Mouse (Mus musculus) liver, embryonic 13.5 days (tissue): ENCODE data around the gene Gnpnat1. TPM values are rescaled to one million over a fixed set of nuclear protein-coding genes. Genes with fewer than 3 reads are reported as not detected.

Experiments used
- ATAC-seq: fragments of 200-750 bp; cut with Nextera tagmentation; 2 replicates; pipeline ENCODE4 v1.8.0; 2017; ENCODE audit warnings: low read depth, mild to moderate bottlenecking, moderate number of reproducible peaks, moderate library complexity
- DNase-seq: peaks from one replicate; pipeline ENCODE4 v3.0.0; 2022
- H3K27ac ChIP-seq: fragments of 300-500 bp; sonication (generic); 2 replicates; pipeline ENCODE4 v1.5.1; 2015; ENCODE audit warnings: moderate library complexity, mild to moderate bottlenecking, inconsistent platforms
- H3K27me3 ChIP-seq: fragments of 300-500 bp; sonication (generic); 2 replicates; pipeline ENCODE4 v1.6.1; 2015; ENCODE audit warnings: mild to moderate bottlenecking, inconsistent platforms
- H3K36me3 ChIP-seq: fragments of 300-500 bp; sonication (generic); 2 replicates; pipeline ENCODE4 v1.6.1; 2015; ENCODE audit warnings: mild to moderate bottlenecking, inconsistent platforms
- H3K4me1 ChIP-seq: fragments of 300-500 bp; sonication (generic); replicated peaks from 2 replicates; pipeline ENCODE4 v1.6.1; 2015; ENCODE audit warnings: inconsistent platforms
- H3K4me2 ChIP-seq: fragments of 300-500 bp; sonication (generic); 2 replicates; pipeline ENCODE4 v1.6.1; 2015; ENCODE audit warnings: inconsistent platforms, mild to moderate bottlenecking, moderate library complexity
- H3K4me3 ChIP-seq: fragments of 300-500 bp; sonication (generic); replicated peaks from 2 replicates; pipeline ENCODE4 v1.5.1; 2015; ENCODE audit warnings: mild to moderate bottlenecking, inconsistent platforms
- H3K9ac ChIP-seq: fragments of 300-500 bp; sonication (generic); 2 replicates; pipeline ENCODE4 v1.6.1; 2015; ENCODE audit warnings: mild to moderate bottlenecking, inconsistent platforms
- H3K9me3 ChIP-seq: fragments of 300-500 bp; sonication (generic); replicated peaks from 2 replicates; pipeline ENCODE4 v1.6.1; 2016; ENCODE audit warnings: inconsistent platforms
- WGBS: fragments of 180-500 bp; shearing (Covaris S2); methylation state at CpG from one replicate; pipeline ENCODE4 v1.1.7; 2015; ENCODE audit not compliant: insufficient replicate concordance; 5-methylcytosine and 5-hydroxymethylcytosine counted together
- polyA plus RNA-seq: library from polyadenylated mRNA; unstranded; fragments of >200 nt; fragmentation: Nextera tagmentation; extraction: Ambion mirVana; gene quantifications from 2 replicates; pipeline ENCODE4 v1.2.1, GENCODE M21; 2015

Gene Gnpnat1
- polyA plus RNA-seq, 1 experiment from 2014 or later = 31.9 TPM

DNA sequence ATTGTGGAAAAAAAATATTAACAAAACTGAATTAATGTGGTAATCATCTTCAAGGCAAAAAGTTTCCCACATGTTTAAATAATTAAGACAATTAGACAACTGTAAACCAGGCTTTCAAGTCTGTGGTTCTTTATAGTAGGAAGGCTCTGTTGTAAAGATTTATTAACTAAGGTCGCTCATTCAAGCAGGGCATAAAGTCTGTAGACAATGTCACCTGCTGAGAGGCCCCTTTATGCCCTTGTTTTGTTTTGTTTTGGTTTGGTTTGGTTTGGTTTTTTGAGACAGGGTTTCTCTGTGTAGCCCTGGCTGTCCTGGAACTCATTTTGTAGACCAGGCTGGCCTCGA, 34.2 kb upstream of the Gnpnat1 start:
- Histone ChIP-seq H3K4me3 (no peak overlapping the region), H3K36me3 (no peaks in the 10 kb centered on the region), H3K9me3 (no peaks in the 10 kb centered on the region), H3K4me2 (no peak overlapping the region), H3K4me1 (peaks cover 11% of the 10 kb centered on the region), H3K27ac (no peak overlapping the region), H3K9ac (no peak overlapping the region), H3K27me3 (no peaks in the 10 kb centered on the region)
- ATAC-seq (no peak), DNase-seq (no peak)
- 74% methylated on average over 2 of the region's 2 CpGs for WGBS

DNA sequence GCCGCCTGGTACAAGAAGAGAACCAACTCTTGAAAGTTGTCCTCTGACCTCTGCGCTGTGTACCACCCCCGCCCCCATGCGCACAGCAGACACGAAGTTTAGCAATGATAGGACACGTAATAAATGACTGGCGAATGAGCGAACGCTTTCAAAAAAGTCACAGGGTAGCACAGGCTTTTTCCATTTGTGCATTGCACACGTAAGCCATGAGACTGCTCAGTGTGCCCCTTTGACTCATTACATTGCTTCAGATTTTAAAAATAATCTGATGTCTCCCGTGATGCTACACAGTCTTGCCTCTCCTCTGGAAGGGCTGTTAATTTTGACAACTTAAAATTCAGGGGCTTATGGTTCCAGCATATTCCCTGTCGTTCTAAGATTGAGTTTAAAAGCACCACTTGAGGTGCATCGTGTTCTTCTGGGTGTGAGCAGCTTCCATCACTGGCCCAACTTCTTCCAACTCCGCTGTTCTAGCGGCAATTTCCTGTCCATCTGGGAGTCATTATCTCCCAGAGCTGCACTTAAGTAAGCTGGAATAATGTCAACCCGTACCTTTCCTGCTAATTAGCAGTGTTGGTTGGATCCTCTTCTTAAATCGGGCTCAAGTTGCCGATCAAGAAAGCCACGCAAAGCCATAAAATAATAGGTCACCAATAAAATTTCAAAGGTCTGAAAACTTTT, 33.7 kb upstream of the Gnpnat1 start:
- ATAC-seq (no peak), DNase-seq (no peak)
- WGBS = 68% methylated on average over 19 of the region's 19 CpGs
- no peaks in the 10 kb centered on the region for H3K9me3 ChIP-seq
- H3K4me2 ChIP-seq = no peak overlapping the region
- H3K4me1 ChIP-seq = peaks cover 9% of the 10 kb centered on the region
- H3K9ac ChIP-seq = no peak overlapping the region
- no peaks in the 10 kb centered on the region for H3K36me3 ChIP-seq
- H3K27ac ChIP-seq = no peak overlapping the region
- H3K4me3 ChIP-seq = no peak overlapping the region
- no peaks in the 10 kb centered on the region for H3K27me3 ChIP-seq

- ATAC-seq = no peak
- H3K4me2 ChIP-seq = no peak overlapping the region
- WGBS = 47% methylated on average over 6 of the region's 6 CpGs
These were observed 29.5 kb upstream of the Gnpnat1 start for GRCm38 (mm10) chr14:45434220-45434619.

GRCm38 (mm10) chr14:45432003-45432402, 27.3 kb upstream of the Gnpnat1 start:
- H3K27me3 ChIP-seq = no peaks in the 10 kb centered on the region
- no peaks in the 10 kb centered on the region for H3K36me3 ChIP-seq
- H3K9me3 ChIP-seq = 0 out of 2 replicates have a peak, but pooled peaks cover 11% of the 10 kb centered on the region
- H3K9ac ChIP-seq = no peak overlapping the region
- no peak overlapping the region for H3K27ac ChIP-seq
- H3K4me3 ChIP-seq = no peak overlapping the region
- DNase-seq (no peak), ATAC-seq (no peak)
- H3K4me2 ChIP-seq = no peak overlapping the region
- 63% methylated on average over 4 of the region's 4 CpGs for WGBS
- H3K4me1 ChIP-seq = no peaks in the 10 kb centered on the region

More at GRCm38 (mm10) chr14:45434220-45434619, 29.5 kb upstream of the Gnpnat1 start:
- Histone ChIP-seq H3K4me1 (no peaks in the 10 kb centered on the region), H3K36me3 (no peaks in the 10 kb centered on the region), H3K4me3 (no peak overlapping the region), H3K27me3 (no peaks in the 10 kb centered on the region), H3K9me3 (0 out of 2 replicates have a peak, but pooled peaks cover 11% of the 10 kb centered on the region), H3K27ac (no peak overlapping the region), H3K9ac (no peak overlapping the region)
- no peak for DNase-seq

- ATAC-seq (no peak), DNase-seq (no peak)
- no peak overlapping the region for H3K4me3 ChIP-seq
- H3K9ac ChIP-seq = no peak overlapping the region
- H3K27ac ChIP-seq = no peak overlapping the region
- H3K4me1 ChIP-seq = no peaks in the 10 kb centered on the region
- H3K36me3 ChIP-seq = no peaks in the 10 kb centered on the region
- no peak overlapping the region for H3K4me2 ChIP-seq
- 0 out of 2 replicates have a peak, but pooled peaks cover 11% of the 10 kb centered on the region for H3K9me3 ChIP-seq
- WGBS = 77% methylated on average over 13 of the region's 13 CpGs
- no peaks in the 10 kb centered on the region for H3K27me3 ChIP-seq
These were observed 25.5 kb upstream of the Gnpnat1 start for GRCm38 (mm10) chr14:45430066-45430842.

GRCm38 (mm10) chr14:45423220-45423619, 18.5 kb upstream of the Gnpnat1 start:
- DNase-seq (no peak), ATAC-seq (no peak)
- 7% methylated on average over 5 of the region's 5 CpGs for WGBS
- Histone ChIP-seq H3K4me2 (no peak overlapping the region), H3K27ac (no peak overlapping the region), H3K9me3 (no peaks in the 10 kb centered on the region), H3K27me3 (no peaks in the 10 kb centered on the region), H3K9ac (no peak overlapping the region), H3K36me3 (no peaks in the 10 kb centered on the region), H3K4me1 (no peaks in the 10 kb centered on the region), H3K4me3 (no peak overlapping the region)

- ATAC-seq (no peak), DNase-seq (no peak)
- Histone ChIP-seq H3K9me3 (no peaks in the 10 kb centered on the region), H3K4me1 (no peaks in the 10 kb centered on the region), H3K36me3 (no peaks in the 10 kb centered on the region), H3K4me3 (no peak overlapping the region), H3K27me3 (no peaks in the 10 kb centered on the region), H3K27ac (no peak overlapping the region), H3K4me2 (no peak overlapping the region), H3K9ac (no peak overlapping the region)
- 33% methylated on average over 4 of the region's 4 CpGs for WGBS
These were observed 17.7 kb upstream of the Gnpnat1 start for GRCm38 (mm10) chr14:45422371-45422770.

GRCm38 (mm10) chr14:45419323-45419722, 14.6 kb upstream of the Gnpnat1 start:
- no peak for DNase-seq
- H3K9ac ChIP-seq = no peak overlapping the region
- no peak overlapping the region for H3K4me2 ChIP-seq
- no peak overlapping the region for H3K27ac ChIP-seq
- H3K27me3 ChIP-seq = no peaks in the 10 kb centered on the region
- H3K36me3 ChIP-seq = no peaks in the 10 kb centered on the region
- 67% methylated on average over 4 of the region's 4 CpGs for WGBS
- H3K4me1 ChIP-seq = no peaks in the 10 kb centered on the region
- no peak for ATAC-seq
- no peak overlapping the region for H3K4me3 ChIP-seq
- no peaks in the 10 kb centered on the region for H3K9me3 ChIP-seq

GRCm38 (mm10) chr14:45418553-45418952, 13.8 kb upstream of the Gnpnat1 start:
- no peak overlapping the region for H3K9ac ChIP-seq
- H3K27ac ChIP-seq = no peak overlapping the region
- no peaks in the 10 kb centered on the region for H3K9me3 ChIP-seq
- H3K36me3 ChIP-seq = no peaks in the 10 kb centered on the region
- DNase-seq = no peak
- H3K4me2 ChIP-seq = no peak overlapping the region
- 51% methylated on average over 3 of the region's 3 CpGs for WGBS
- H3K4me1 ChIP-seq = no peaks in the 10 kb centered on the region
- ATAC-seq = no peak
- H3K27me3 ChIP-seq = no peaks in the 10 kb centered on the region
- H3K4me3 ChIP-seq = no peak overlapping the region

GRCm38 (mm10) chr14:45416265-45416664, 11.6 kb upstream of the Gnpnat1 start:
- H3K9ac ChIP-seq = no peak overlapping the region
- no peak overlapping the region for H3K4me2 ChIP-seq
- no peak overlapping the region for H3K27ac ChIP-seq
- no peaks in the 10 kb centered on the region for H3K36me3 ChIP-seq
- H3K4me3 ChIP-seq = no peak overlapping the region
- H3K9me3 ChIP-seq = no peaks in the 10 kb centered on the region
- DNase-seq = no peak
- no peak for ATAC-seq
- WGBS = 69% methylated on average over 4 of the region's 4 CpGs
- H3K27me3 ChIP-seq = no peaks in the 10 kb centered on the region
- no peaks in the 10 kb centered on the region for H3K4me1 ChIP-seq

GRCm38 (mm10) chr14:45403651-45404050, 1.1 kb downstream of the Gnpnat1 start:
- Histone ChIP-seq H3K4me1 (no peaks in the 10 kb centered on the region), H3K27ac (no peak overlapping the region), H3K4me3 (no peak overlapping the region), H3K4me2 (no peak overlapping the region), H3K36me3 (no peaks in the 10 kb centered on the region), H3K9me3 (no peaks in the 10 kb centered on the region), H3K27me3 (no peaks in the 10 kb centered on the region), H3K9ac (no peak overlapping the region)
- DNase-seq (no peak), ATAC-seq (no peak)
- WGBS = 65% methylated on average over 7 of the region's 7 CpGs

DNA sequence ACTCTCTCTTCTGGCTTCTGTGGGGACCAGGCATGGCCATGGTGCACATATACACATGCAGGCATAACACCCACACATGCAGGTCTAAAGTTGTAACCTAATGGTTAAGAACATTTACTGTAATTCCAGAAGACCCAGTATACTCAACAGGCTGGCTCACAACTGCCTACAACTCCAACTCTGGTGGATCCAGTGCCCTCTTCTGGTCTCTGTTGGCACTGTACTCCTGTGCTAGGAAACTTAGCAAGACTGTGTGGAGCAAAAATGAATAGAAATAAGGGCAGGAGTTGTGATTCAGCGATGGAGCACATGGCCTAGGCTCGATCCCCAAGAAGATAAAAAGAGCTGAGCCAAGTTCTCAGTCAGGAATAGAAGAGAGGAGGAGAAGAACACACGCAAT, 4.9 kb downstream of the Gnpnat1 start:
- ATAC-seq (no peak), DNase-seq (no peak)
- 68% methylated on average over 3 of the region's 3 CpGs for WGBS
- Histone ChIP-seq H3K36me3 (no peaks in the 10 kb centered on the region), H3K4me3 (no peak overlapping the region), H3K4me2 (no peak overlapping the region), H3K9ac (no peak overlapping the region), H3K4me1 (no peaks in the 10 kb centered on the region), H3K27ac (no peak overlapping the region), H3K9me3 (no peaks in the 10 kb centered on the region), H3K27me3 (no peaks in the 10 kb centered on the region)
